Mouse (Mus musculus) gastrocnemius, postnatal 25 days (tissue): ENCODE results near the gene B3gnt7. TPM values are rescaled to one million over a fixed set of nuclear protein-coding genes. Genes with fewer than 3 reads are reported as not detected.

Experiments used
- DNase-seq: peaks from one replicate; pipeline ENCODE4 v3.0.0; 2022
- microRNA-seq, 2 experiments: library from miRNA; unstranded; fragments of <30 nt; microRNA quantifications; one replicate each; pipeline ENCODE4 v1.2.0; 2021; ENCODE audit warnings: borderline replicate concordance in 2 of 2
- total RNA-seq, 2 experiments: library from RNA; stranded (reverse); gene quantifications; 1 replicate in 1 of 2; 2 replicates in 1 of 2; pipeline ENCODE4 v1.2.3; 2021

The B3gnt7 gene
- total RNA-seq, 2 experiments from 2014 or later = not detected

GRCm38 (mm10) chr1:86345956-86346355, 43.3 kb downstream of the B3gnt7 start:
- DNase-seq = no peak

- no peak for DNase-seq
Measured at GRCm38 (mm10) chr1:86346851-86347715, 44.5 kb downstream of the B3gnt7 start.

- DNase-seq = no peak
Measured at GRCm38 (mm10) chr1:86347716-86348045, 45.0 kb downstream of the B3gnt7 start.

GRCm38 (mm10) chr1:86348083-86348482, 45.5 kb downstream of the B3gnt7 start:
- no peak for DNase-seq

- no peak for DNase-seq
Measured at GRCm38 (mm10) chr1:86348801-86349200, 46.2 kb downstream of the B3gnt7 start.

GRCm38 (mm10) chr1:86349201-86349600, 46.6 kb downstream of the B3gnt7 start:
- DNase-seq = no peak

- no peak for DNase-seq
Measured at GRCm38 (mm10) chr1:86349696-86350095, 47.1 kb downstream of the B3gnt7 start.

- DNase-seq = no peak
Measured at GRCm38 (mm10) chr1:86350576-86350975, 47.9 kb downstream of the B3gnt7 start.

- no peak for DNase-seq
Measured at GRCm38 (mm10) chr1:86354186-86354585, 51.6 kb downstream of the B3gnt7 start.

Small RNAs within 50 kb of the gene (microRNA-seq; reads per million reads assigned to microRNA genes)
- gene mmu-mir-3535 = 7.4 to 16.1 reads per million in 2 experiments

Other genes with a start within 250 kb of the B3gnt7 start
- 10 to 100 TPM; 96.2 to 98.9 TPM for gene Psmd1, start 238.4 kb upstream of the B3gnt7 start, total RNA-seq
- under 1 TPM in 1 of 2 experiments, not detected in 1; 0.96 TPM for gene Htr2b, start 190.9 kb upstream of the B3gnt7 start, total RNA-seq
- gene Gm21972, start 169.2 kb upstream of the B3gnt7 start, total RNA-seq = 1 to 10 TPM in 1 of 2 experiments, under 1 TPM in 1; 0.54 to 1.3 TPM
- 1 to 10 TPM; 2.1 to 2.4 TPM for gene Armc9, start 148.1 kb upstream of the B3gnt7 start, total RNA-seq
- 10 to 100 TPM; 84.0 to 88.2 TPM for gene Ncl, start 56.6 kb downstream of the B3gnt7 start, total RNA-seq
- not detected for gene Nmur1, start 123.4 kb downstream of the B3gnt7 start, total RNA-seq
- not detected for gene Tex44, start 123.5 kb downstream of the B3gnt7 start, total RNA-seq
- 100 to 1,000 TPM; 100 to 129 TPM for gene Ptma, start 223.9 kb downstream of the B3gnt7 start, total RNA-seq